Mouse (Mus musculus) kidney, adult 9 months (tissue): ENCODE results near the gene Orai1.
A peak's percentile ranks its signal among the peaks of the same experiment; 100 is the strongest.
"Not testable (repeated sequence)": the region's sequence is repeated elsewhere in the genome, so short reads cannot be mapped to it uniquely, and the experiment has no call there.

Experiments
- DNase-seq: peaks from one replicate; pipeline ENCODE4 v3.0.0; 2022

Gene Orai1

DNA sequence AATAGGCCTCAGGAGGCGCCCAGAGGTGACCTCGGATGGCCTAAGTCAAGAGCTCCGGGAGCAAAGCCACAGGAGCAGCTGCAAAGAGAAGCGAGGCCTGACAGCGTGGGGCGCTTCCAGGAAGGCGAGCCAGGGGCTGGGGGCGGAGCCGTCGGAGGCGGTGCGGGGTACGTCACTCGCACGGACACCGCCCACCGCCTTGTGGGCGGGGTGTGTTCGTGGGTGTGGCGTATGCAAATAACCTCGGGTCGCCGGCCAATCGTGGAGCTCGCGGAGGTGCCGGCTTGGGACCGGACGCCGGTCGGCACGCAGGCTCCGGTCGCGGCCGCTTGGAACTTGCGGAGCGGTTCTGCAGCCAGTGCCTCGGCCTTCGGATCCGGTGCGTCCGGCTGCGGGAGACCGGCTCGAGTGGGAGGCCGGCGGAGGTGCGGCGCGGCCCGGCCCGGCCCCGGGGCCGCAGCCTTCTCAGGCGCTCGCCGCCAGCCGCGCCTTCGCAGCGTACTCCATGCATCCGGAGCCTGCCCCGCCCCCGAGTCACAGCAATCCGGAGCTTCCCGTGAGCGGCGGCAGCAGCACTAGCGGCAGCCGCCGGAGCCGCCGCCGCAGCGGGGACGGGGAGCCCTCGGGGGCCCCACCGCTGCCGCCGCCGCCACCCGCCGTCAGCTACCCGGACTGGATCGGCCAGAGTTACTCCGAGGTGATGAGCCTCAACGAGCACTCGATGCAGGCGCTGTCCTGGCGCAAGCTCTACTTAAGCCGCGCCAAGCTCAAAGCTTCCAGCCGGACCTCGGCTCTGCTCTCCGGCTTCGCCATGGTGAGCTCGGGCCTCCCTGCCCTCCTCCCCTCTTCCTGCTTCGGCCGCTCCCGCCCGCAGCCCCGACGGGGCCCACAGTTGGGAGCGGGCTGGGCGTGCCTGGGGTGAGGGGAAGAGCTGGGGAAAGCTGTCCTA lies at the start of gene Orai1:
Gene Orai1, plus strand, starts transcription at position 322 of the 949 bp plus-strand sequence.
- peak; percentile 99 for DNase-seq

DNA sequence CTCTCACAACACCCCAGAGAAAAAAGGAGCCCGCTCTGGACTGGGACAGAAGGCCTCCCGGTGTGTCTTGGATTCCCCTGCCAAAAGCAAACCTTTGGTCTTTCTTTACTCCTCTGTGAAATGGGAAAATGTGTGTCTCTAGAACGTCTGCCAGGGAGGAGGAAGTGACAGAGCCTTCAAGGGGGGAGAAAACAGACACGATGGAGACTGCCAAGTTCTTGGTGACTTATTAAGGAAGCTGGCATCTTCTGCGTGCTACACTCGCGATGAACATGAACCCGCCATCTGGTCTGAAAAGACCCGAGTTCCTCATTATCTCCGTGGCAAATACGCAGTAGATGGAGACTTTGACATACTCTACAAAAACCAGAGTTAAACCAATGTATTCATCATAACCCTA lies 49.4 kb upstream of the Orai1 start:
- DNase-seq, result peak; percentile 79

DNA sequence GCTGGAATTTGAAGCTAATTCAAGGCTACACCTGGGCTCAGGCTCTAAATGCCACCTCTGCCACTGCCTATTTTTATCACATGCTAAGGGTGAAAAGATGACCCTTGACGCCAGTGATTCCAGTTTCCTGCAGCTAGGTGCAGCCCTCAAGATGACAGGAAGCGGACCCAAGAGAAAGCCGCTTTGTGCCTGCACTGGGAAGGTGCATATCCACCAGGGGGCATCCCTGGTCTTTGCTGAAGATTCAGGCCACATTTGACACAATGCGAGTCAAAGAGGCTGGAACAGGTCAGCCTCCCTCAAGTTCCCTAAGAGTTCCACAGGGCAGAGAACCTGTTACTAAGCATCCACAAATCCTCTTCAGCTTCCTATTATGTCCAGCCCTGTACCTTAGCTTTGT lies 46.6 kb upstream of the Orai1 start:
- DNase-seq, result peak; percentile 88

DNA sequence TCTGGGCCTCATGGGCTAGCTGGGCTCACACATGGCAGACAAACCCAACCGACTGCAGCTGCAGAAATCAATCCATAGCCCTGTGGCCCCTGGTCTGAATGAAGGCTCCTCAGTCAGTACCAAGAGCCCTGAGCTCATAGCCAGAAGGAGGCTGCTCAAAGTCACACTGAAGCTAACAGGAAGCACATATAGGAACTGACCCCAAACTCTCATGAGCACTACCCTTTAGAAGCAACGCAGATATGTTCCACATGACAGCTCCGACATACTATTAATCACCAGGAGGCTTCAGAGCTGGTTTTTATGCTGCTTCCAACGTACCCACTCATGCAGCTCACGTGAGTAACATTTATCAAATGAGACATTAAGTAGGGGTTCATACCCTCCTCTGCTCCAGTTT lies 44.8 kb upstream of the Orai1 start:
- no peak for DNase-seq

DNA sequence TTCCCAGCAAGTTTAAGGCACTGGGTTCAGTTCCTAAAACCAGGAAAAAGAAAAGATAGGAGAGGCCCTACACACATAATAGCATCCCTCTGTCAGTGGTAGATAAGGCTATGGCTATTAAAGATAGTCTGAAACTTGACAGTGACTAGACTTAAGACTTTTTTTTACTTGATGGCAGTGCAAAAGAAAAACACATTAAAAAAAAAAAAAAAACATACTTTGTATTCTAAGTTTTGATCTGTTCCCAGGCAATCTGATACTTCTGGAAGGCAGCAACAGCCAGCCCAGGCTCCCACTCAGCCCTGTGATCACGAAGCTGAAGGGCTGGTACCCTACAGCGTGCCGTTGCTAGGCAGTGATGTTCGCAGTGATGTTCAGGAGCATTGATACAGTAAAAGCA lies 43.4 kb upstream of the Orai1 start:
- DNase-seq, result no peak

DNA sequence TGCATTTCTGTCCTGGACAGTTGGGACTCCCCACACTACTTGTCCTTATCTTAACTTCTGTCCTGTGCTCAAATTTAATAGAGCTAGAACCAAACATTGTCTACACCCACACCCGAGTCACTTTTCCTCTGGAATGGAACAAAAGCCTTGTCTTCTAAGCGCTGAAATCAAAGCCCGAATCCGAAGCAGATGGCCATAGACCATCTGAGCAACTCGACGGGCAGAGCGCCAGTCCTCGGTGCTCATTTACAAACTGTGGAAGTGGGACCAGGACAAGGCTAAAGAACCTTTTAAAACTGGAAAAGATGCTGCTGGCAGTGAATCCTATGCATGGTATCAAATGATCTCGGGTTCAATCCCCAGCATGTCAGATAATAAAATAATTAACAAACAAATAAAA lies 42.8 kb upstream of the Orai1 start:
- no peak for DNase-seq

DNA sequence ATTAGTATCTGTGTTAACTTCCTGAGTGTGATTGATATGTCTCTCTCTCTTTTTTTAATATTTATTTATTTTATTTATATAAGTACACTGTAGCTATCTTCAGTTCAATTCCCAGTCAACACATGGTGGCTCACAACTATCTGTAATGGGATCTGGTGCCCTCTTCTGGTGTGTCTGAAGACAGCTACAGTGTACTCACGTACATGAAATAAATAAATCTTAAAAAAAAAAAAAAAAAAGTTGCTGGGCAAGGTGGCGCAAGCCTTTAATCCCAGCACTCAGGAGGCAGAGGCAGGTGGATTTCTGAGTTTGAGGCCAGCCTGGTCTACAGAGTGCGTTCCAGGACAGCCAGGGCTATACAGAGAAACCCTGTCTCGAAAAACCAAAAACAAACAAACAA lies 40.2 kb upstream of the Orai1 start:
- not testable (repeated sequence) for DNase-seq

DNA sequence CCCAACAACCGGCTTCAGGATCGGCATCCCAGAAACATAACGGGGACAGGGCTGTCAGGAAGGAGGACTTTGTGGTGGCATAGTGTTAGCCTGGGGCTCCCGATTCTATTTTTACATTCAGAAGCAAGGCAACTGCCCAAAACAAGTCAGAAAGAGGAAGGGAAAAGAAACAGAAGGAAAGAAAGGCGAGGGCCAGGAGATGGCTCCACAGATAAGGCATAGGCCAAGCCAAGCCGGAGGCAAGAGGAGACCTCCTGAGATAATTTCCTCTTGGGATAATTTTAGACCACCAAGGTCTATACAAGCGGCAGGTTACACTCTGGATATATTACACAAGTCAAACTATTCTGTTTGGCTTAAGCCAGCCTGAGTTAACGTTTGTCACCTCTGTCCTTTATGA lies 35.9 kb upstream of the Orai1 start:
- no peak for DNase-seq

DNA sequence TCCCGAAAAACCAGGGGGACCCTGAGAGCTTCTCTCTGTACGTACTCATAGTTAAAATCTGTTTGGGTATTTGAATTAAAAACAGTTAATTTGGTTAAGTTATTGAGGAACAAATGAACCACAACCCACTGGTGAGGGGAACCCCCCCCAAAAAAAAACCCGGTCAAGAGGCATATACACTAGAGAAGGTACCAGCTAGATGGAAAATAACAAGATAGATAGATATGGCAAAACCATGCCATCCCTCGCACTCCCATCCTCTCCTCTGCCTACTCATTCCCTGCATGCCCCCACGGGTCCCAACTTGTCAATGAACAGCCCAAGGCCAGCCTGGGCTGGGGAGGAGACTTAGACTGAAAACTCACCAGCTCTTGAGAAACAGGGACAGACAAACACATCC lies 30.4 kb upstream of the Orai1 start:
- DNase-seq, result no peak

DNA sequence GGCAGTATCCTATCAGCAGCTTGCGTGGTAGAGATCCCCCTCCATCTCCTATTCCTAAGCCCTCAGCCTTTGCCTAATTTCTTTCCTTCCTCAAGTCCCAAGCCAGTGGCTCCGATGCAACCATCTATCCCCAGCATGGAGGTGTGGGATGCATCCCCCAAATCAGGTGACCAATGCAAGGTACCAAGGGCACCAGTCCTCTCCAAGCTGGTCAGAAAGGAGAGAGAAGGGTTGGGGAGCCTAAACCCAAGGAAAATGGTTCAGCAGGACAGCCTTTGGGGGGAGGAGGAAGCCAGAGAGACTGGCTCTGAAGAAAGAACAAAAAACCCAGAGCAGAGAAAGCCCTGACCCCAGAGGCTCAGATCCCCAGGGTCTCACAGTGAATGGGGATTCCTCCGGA lies 29.6 kb upstream of the Orai1 start:
- no peak for DNase-seq

DNA sequence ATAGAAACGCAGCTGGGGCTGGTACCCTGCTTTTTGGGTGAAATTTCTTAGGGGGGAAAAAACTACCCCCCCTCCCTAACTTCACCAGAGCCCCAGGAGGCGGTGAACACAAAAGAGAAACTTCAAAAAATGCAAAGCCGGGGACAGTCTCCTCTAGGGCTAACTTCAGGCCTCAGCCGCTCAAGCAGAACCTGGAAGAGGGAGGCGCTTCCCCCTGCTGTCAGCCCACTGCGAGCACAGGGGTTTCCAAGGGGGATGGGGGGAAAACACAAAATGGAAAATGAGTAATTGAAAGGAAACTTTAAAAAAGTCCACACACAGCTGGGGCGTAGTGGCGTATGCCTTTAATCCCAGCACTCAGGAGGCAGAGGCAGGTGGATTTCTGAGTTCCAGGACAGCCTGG lies 28.8 kb upstream of the Orai1 start:
- DNase-seq, result no peak

DNA sequence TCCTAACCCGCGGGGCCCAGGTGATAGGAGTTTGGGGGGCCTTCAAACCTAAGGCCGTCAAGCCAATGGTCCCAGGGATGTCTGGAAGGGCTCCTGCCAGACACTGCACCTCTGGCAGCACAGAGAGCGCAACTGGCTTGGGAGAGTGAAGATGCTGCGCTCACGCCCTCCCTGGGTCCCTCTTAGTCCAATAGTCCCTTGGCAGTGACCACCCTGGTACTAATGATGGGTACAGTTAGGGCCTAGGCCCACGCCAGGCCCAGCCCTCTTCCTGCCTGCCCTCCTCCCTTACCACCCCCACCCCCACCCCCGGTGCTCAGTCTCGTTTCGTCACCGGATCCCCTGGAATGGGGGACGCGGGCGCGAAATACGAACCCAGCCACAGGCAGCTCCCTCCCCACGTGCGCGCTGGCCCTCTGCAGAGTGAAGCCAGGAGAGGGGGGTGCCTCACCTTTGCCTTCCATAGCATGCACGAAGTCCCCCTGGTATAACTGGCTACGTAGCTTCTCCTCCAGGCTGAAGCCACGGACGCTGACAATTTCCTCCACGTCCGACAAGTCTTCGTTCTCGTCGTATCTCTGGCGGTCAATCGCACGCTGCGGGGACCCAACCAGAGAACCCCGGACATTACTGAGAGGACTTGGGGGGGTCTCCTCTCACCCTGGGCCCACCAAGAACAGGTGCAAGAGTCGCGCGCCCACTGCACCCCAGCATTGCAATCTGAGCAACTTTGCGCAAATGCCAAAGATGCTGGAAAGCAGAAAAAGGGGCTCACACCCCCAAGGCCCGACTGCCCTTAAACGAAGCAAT lies 27.5 kb upstream of the Orai1 start:
- DNase-seq, result no peak

DNA sequence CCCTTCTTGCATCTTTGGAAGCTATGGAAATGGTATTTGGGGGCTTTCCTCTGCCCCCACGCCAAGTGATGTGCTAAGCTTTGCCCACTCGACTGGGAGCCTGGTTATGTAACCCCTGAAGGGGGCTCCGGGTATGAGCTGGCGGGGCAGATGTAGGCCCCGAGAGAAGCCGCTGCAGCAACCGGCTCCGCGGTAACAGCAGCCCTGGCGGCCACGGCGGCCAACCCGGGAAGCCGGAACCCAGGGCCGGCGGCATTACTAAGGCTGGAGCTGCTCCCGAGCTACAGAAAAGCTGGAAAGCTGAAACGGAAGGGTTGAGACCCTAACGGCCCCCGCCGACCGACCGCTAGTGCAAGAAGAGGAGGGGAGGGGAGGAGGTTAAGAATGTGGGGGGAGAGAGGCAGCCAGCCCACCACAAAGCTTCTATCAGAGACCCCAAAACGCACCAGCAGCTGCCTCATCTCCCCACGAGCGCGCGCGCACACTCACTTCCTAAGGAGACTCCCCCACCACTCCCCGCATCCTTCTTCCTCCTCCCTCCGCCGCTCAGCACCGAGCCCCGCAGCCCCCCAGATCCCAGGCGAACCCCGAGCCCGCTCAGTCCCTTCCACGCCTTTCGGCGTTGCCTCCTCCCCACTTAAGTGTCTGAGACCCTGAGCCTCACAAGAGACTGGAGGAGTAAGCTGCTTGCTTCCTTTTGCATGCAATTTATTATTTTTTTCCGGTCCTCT lies 26.7 kb upstream of the Orai1 start:
- peak; percentile 37 for DNase-seq

DNA sequence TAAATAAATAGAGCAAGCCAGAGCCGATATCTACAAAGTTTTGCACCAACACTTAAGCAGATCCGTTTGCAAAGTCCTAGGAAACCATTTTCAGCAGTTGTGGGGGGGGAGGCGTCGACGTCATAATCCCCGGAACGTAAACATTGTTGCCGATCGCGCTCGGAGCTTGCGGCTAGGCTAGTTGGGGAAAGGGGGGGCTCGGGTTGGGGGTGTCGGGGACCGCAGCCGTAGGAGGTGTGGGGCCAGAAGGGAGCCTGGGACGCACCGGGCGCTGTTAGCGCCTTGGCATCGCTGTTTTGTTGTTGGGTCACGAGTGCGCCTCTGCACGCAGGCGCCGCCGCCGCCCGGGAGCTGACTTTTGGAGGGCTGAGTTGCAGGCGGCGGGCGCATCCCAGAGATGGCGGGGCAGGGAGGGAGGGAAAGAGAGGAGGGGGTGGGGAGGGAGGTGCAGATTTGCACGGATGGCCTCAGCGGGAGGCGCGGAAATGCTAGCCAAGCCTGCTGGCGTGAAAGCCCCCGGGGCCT lies 25.8 kb upstream of the Orai1 start:
- DNase-seq, result peak; percentile 56

DNA sequence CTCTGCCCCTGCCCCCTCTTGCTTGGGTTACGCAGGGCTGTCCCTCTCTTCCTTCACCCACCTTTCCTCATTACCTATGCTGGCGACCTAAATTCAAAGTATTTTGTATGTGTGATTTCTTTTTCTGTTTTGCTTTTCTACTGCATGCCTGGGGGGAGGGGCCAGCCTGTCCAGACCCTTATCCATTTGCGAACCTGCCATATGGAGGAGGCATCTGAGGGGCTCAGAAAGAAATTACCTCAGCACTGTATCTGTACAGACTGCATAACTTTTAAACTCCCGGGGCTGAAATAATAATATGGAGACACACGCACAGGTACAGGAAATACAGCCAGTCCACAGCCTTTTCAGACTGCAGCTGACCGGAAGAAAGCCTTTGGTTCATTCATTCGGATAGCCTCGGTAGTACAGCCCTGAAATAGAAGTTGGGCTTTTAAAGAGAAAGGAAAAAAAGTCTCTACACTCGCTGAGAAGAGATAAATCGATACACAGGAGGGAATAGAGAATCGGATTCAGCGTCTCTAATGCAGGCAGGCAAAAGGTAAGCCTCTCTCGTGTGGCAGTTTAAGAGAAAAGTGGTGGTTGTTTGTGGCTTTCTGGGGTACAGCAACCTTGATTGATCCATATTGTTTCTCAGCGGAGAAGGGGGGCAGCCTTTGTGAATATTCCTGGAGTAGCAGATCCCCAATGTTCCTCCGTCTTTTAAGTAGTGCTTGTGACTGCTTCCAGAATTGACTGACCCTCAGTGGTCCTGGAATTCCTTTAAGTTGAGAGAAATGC lies 25.1 kb upstream of the Orai1 start, which contains the start of gene Kdm2b:
Gene Kdm2b, minus strand, starts transcription at position 273 of the 780 bp plus-strand sequence.
- peak; percentile 53 for DNase-seq

DNA sequence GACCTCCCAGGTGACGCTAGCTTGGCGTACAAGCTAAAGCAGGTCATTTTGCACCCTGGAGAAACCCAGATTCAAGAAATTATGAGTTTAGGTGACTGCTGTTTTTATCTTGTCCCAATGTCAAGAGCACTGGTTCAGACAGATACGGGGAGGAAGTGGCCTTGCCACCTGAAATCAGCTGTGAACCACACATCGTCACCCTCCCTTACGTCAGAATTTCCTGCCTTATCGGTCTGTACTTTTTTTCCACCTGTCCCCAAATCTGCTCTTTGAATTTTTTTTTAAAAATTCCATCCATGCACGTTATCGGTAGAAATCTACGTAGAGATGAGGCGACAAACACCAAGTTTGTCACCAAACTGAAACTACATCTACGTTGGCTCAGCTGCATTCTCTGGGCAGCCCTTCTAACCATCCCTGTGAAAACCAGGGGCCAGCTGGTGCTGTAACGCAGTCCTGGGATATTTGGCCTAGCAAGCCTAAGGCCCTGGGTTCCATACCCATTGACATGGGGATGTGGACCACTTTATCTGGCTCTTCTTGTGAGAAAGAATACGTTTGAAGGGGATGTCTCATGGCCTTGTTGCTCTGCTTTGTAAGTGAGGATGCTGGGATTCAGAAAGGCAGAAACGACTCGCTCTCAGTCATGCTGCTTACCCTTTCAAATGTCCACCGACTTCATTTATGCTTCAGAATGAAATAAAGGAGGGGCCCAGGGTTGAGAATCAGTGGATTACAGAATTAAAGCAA lies 24.3 kb upstream of the Orai1 start:
- DNase-seq, result no peak

DNA sequence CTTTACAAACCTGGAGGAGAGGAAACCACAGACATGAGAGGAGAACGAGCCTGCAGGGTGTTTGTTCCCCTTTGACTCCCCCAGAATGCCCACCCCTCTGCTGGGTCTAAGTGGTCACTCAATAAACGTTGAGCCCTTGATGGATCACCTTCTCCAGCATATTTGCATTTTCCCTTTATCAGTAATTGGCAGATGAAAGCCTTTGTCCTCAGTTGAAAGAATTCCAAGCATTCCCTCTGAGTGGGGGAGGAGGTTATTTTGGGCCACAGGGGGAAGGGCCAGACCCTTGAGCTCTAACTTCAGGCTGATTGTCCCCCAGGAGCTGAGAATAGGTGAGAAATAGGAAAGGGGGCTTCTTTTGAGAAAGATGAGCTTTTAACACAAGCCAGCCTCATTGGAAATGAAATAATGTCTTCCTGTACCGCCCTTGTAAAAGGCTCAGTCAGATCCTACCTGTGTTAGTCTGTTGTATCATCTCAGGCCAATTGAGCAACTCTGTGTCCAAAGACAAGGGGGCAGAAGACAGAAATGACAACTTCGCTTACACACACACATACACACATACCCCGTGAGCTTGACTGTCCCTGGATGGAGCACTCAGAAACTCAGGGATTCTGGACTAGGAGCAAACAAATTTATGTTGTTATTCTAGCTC lies 23.4 kb upstream of the Orai1 start:
- no peak for DNase-seq

DNA sequence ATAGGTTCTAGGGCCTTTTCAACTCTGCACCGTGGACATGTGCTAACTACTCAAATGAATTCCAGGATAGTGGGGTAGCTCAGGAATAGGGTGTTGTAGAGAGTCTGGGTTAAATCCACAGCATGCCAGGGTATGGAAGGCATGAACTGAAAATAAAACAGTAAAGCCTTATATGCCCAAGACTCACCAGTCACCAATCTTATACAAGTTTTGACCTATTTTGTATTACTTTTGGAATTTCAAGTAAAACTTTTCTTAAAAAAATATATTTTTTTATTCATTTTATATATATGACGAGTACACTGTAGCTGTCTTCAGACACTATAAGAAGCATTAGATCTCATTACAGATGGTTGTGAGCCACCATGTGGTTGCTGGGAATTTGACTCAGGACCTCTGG lies 21.1 kb upstream of the Orai1 start:
- no peak for DNase-seq

DNA sequence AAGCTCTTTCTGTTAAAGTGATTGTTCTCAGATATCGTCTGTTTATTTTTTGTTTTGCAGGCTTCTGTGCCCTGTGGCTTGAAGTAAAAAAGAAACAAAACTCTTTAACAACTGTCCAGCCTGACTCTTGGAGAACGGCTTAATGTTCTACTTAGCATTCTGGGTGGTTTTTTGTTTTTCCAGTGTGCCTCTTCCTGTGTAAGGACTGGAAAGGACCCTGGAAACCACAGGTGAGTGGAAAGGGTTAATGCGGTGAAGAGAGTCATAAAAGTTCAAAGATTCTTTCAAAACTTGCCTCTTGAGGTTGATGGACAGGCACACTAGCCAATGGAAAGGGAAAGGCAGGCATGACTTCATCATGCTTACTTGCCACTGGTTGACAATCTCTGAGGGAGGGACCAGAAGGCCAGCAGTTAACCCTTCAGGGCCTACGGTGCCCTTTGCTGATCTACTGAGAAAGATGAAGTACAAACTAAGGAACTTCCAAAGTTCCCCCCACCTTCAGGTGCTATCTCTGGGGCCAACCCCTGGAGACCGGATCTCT lies 20.5 kb upstream of the Orai1 start:
- peak; percentile 96 for DNase-seq

DNA sequence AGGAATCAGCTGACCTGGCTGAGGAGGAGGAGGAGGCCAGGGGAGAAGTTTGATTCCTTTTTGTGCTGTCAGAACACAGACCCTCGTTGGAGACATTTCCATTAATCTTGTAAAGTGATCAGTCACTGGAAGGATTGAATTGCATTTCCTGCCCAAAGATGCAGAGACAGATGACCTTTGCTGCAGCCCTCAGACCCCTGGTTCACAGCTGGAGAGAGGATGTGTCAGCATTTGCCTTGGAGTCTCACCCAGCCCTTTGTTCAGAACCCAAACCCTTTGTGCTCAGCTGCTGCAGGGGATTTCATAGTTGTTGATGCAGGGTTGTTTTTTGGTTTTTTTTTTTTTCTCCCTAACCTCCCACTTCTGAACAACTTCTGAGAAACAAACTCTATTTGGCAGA lies 20.0 kb upstream of the Orai1 start:
- no peak for DNase-seq
